Mouse (Mus musculus) spleen, postnatal 36 days (tissue): Measurements from ENCODE around the gene Urah.

Experiments
- DNase-seq, 2 experiments: peaks; one replicate each; pipeline ENCODE4 v3.0.0; 2022; ENCODE audit warnings: low spot score in 2 of 2, mixed read lengths in 1 of 2

Gene Urah

DNA sequence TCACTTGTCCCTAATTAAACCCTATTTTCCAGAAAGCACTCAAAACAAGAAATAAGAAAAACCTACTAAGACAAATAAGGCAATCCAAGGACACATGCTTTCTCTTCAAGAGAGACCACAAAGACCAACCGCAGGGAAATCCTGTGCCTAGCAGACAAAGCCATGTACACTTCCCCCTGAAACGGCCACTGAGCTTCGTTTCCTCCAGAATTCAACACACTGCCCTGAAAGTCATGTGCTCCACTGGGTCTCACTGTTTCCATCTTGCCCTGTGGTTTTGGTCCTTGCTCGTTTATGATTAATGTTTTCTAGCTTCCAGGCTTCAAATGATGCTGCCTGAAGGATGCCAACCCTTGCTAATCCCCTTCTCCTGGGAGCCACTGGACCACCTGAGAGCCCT, 39.4 kb downstream of the Urah start:
- DNase-seq = no peak

DNA sequence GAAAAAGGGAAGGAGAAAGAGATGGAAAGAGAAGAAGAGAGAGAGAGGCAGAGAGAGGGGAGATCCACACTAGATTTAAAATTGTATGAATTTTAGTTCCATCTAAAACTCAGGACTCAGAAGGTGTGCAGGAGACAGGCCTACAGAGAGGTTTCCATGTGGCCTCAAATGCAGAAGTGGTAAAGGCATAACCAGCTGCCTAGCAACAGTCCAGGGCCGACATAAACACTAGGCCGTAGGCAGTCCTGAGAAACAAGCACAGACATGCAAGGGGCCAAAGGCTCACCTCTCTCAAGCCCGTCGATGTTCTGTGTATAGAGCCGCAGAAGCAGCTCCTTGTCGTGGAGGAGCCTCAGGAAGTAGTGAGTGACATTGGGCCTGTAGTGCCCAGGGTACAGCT, 42.5 kb downstream of the Urah start:
- peak; percentile 19 to 22 for DNase-seq

DNA sequence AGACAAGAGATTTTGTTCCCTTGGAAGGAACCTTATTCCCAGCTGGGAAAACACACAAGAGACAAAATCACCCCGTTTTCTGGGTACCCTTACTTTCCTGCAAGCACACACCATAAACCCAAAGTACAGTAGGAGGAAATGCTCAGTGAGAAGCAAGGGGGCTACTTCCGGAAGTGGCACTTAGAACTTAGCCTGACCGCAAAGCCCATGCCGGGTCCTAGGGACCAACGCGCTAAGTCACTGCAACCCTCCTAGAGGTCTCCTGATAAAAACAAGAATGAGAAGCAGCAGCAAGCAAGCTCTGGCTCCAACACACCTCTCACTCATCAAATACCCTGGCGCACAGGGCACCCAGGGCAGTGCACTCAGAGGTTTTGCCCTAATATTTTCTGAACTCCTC, 44.5 kb downstream of the Urah start:
- DNase-seq = no peak

DNA sequence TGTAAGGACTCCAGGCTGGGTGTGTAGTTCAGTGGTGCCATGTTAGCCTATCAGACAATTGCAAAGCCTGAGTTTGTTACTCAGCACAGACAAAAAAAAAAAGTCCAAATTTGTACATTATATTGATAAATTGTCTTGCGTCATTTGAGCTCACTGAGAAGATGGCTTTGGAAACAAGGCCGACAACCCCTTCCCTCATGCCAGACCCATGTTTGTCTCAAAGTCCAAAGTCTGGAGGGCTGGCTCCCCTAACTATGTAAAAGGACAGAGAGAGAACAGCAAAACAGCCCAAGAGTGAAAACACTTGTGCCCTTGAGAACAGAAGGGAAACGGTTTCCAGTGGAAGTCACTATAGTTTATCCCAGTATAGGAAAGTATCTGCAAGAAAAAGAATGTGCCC, 45.6 kb downstream of the Urah start:
- no peak for DNase-seq

DNA sequence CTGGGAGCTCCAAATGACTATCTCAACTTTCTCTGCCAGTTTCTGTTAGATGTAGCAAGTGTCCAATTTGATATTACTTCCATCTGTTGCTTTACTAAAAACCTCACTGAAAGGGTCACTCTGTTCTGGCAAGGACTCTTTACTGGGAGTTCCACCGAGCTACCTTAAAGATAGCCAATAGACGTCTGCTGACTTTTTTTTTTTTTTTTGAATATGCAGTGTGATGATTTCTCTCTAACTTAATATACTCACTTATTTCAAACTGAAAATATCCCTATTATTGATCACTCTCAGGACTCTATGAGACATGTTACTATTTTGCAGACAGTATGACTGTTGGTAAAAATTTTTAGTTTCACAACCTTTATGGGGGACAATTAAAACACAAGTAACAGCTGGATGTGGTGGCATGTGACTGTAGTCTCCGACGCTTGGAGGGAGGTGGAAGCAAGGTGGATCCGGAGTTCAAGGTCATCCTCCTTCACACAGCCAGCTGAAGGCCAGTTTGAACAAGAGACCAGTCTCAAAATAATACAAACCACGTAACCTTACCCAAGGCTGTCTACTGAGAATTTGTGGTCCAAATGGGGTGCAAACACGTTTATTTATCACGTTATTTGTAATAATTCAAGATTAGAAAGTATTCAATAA, 46.2 kb downstream of the Urah start:
- no peak for DNase-seq

DNA sequence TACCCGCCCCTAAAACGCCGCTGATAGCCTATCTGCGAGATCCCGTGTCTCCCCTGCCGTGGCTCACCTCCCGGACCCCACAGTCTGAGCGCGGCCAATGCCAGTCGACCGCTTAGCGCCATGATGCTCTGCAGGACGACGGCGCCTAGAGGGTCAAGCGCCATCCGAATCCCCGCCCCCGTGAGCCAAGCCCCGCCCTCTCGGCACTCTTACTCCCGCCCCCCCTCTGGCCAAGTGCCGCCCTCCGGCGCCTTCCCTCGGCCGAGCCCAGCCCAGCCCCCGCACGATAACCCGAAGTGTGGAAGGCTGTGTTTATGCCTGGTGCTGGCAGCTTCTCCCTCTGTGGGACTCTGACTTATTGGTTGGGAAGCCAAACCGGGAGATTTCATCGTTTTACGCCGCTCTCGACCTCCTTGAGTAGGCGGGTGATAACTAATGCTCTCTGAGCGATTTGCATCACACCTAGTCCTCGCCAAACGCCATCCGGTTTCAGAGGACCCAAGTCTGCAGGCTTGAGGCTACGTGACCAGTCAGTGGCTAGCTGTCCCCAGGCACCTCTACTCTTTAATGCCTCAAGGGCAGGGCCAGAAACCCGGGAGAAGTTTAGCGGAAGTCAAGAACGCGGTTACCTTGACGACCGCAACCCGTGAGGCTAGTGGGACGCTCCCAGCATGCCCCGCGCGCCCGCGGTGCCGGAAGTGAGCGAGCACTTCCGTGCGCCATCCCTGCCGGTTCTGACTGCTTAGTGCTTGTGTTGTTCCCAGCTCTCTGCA, 47.1 kb downstream of the Urah start, which contains the start of the genes Psmd13 and Sirt3:
Psmd13 (plus strand) TSS at position 273 of the 773 bp plus-strand sequence.
Sirt3 (minus strand) TSS at position 614 of the 773 bp plus-strand sequence.
- peak; percentile 92 to 94 for DNase-seq

DNA sequence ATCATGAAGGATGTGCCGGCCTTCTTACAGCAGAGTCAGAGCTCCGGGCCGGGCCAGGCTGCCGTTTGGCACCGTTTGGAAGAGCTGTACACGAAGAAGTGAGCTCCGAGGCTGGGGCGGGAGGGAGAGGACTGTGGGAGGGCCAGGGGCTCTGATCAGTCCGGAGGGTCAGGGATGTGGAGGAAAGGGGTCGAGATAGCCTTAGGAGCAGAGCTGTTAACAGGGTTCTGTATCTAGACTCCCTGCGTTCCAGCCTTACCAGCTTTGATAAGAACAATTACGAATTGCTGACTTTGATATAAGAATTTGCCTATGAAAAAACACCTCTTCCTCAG, 47.6 kb downstream of the Urah start:
- no peak for DNase-seq
